Mouse (Mus musculus): ENCODE measurements around the gene Arl4d. TPM values are rescaled to one million over a fixed set of nuclear protein-coding genes. Genes with fewer than 3 reads are reported as not detected.

Gene Arl4d
- total RNA-seq, 2 experiments from 2014 or later, result 11.6 to 14.3 TPM

- no peak for DNase-seq (ENCODE audit: low spot score in 2 of 2)
Observed at GRCm38 (mm10) chr11:101714012-101714411, 48.7 kb downstream of the Arl4d start.

Other genes starting within 250 kb of the Arl4d start
- 10 to 100 TPM; 29.1 to 38.1 TPM for gene Aarsd1, start 247.9 kb upstream of the Arl4d start, total RNA-seq (2021)
- gene Gm27029, start 240.7 kb upstream of the Arl4d start, total RNA-seq (2021), result 1 to 10 TPM; 2.7 to 4.7 TPM
- 10 to 100 TPM; 28.2 TPM for gene Rundc1, start 240.5 kb upstream of the Arl4d start, total RNA-seq (2021)
- gene Ptges3l, start 240.2 kb upstream of the Arl4d start, total RNA-seq (2021), result 1 to 10 TPM; 6.1 TPM
- 10 to 100 TPM; 68.8 to 83.9 TPM for gene Rpl27, start 223.2 kb upstream of the Arl4d start, total RNA-seq (2021)
- 10 to 100 TPM; 30.0 to 38.8 TPM for gene Ifi35, start 217.1 kb upstream of the Arl4d start, total RNA-seq (2021)
- gene Rnd2, start 200.5 kb upstream of the Arl4d start, total RNA-seq (2021), result 10 to 100 TPM in 1 of 2 experiments, 1 to 10 TPM in 1; 9.8 to 14.9 TPM
- gene Vat1, start 199.3 kb upstream of the Arl4d start, total RNA-seq (2021), result 100 to 1,000 TPM; 126 TPM
- gene Brca1, start 113.6 kb upstream of the Arl4d start, total RNA-seq (2021), result under 1 TPM; 0.80 to 0.96 TPM
- gene Nbr1, start 113.4 kb upstream of the Arl4d start, total RNA-seq (2021), result 100 to 1,000 TPM; 128 to 165 TPM
- 10 to 100 TPM; 13.9 to 26.8 TPM for gene Tmem106a, start 83.3 kb upstream of the Arl4d start, total RNA-seq (2021)
- not detected for gene Gm11634, start 66.3 kb upstream of the Arl4d start, total RNA-seq (2021)
- 10 to 100 TPM; 29.3 to 31.3 TPM for gene Rdm1, start 38.3 kb upstream of the Arl4d start, total RNA-seq (2021)
- 10 to 100 TPM; 24.2 to 27.7 TPM for gene Dhx8, start 67.4 kb downstream of the Arl4d start, total RNA-seq (2021)
- gene Etv4, start 119.8 kb downstream of the Arl4d start, total RNA-seq (2021), result 1 to 10 TPM in 1 of 2 experiments, under 1 TPM in 1; 0.77 to 2.0 TPM
- gene Meox1, start 228.8 kb downstream of the Arl4d start, total RNA-seq (2021), result 1 to 10 TPM; 1.8 to 4.2 TPM

Data from adrenal gland, adult 18-20 months (tissue).